Mouse (Mus musculus): ENCODE measurements at regions not wholly inside any gene's neighbourhood (a gene's known extent, or its start where the extent isn't known, plus 50 kb on each side); places are given as distances from the start of the nearest gene placed in this dataset.

DNA sequence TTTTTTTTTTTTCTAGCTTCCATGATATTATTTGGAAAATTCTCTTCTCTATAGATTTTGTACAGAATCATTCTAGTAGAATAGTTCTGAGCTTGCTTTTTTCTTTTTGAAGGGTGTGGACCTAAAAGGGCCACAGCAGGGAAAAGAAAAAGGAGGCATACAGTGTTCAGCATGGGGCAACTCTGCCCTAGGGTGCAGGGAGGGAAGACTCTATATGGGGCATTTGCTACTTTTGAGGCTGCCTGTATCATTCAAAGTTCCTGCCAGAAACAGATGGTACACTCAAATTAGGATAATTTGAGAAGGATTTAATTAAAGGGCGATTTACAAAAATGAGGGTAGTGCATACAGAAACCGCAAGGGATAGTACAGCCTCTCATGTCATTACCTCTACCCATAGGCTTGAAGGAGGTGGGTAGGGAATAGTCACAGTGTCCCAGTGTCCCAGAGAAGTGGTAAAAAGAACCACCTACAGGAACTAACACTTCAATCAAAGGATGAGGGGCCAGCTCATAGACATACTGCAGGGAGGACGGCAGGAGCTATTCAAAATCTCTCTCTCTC is 128.4 kb upstream of the Speer2 start:
- Histone ChIP-seq H3K27ac (replicated peaks; ENCODE audit: low read depth, low read length) (no peak overlapping the region), H3K36me3 (ENCODE audit: control insufficient read depth, insufficient read depth, low read length) (no peaks in the 10 kb centered on the region), H3K4me2 (ENCODE audit: low read depth, severe bottlenecking) (no peak overlapping the region), H3K4me3 (ENCODE audit: low read depth, low read length) (no peak overlapping the region), H3K9me3 (ENCODE audit: control insufficient read depth, low read length) (no peaks in the 10 kb centered on the region), H3K9ac (ENCODE audit: low read length) (no peak overlapping the region), H3K27me3 (ENCODE audit: control insufficient read depth, insufficient read depth, low read length) (no peaks in the 10 kb centered on the region), H3K4me1 (ENCODE audit: control insufficient read depth, insufficient read depth, low read length) (no peaks in the 10 kb centered on the region)
- ATAC-seq (ENCODE audit: insufficient number of reproducible peaks, low FRiP score, low TSS enrichment, low read depth) (no peak), DNase-seq (ENCODE audit: low spot score) (no peak)
- 65% methylated on average over 3 of the region's 3 CpGs for WGBS

DNA sequence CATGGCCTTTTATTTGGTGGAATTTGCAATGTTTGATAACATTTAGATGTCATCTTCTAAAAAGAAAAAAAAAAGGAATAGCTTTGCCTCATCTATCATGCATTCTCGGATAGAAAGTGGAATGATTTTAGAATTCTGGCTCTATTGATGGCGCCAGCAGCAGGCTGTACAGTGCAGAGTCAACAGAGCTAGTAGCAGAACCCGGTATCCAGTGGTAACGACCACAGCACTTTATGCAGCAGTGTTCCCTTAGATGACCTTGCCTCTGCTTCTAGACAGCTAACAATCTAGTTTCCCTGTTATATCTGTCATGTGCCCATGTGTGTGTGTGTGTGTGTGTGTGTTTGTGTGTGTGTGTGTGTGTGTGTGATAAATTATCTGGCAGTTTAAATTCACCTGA is 129.2 kb upstream of the Speer2 start:
- H3K27ac ChIP-seq (replicated peaks; ENCODE audit: low read depth, low read length): no peak overlapping the region
- H3K36me3 ChIP-seq (ENCODE audit: control insufficient read depth, insufficient read depth, low read length): no peaks in the 10 kb centered on the region
- no peaks in the 10 kb centered on the region for H3K27me3 ChIP-seq (ENCODE audit: control insufficient read depth, insufficient read depth, low read length)
- no peak overlapping the region for H3K4me3 ChIP-seq (ENCODE audit: low read depth, low read length)
- DNase-seq (ENCODE audit: low spot score) (no peak), ATAC-seq (ENCODE audit: insufficient number of reproducible peaks, low FRiP score, low TSS enrichment, low read depth) (no peak)
- H3K4me2 ChIP-seq (ENCODE audit: low read depth, severe bottlenecking): no peak overlapping the region
- H3K9me3 ChIP-seq (ENCODE audit: control insufficient read depth, low read length): no peaks in the 10 kb centered on the region
- 77% methylated on average over 4 of the region's 4 CpGs for whole genome bisulfite sequencing
- no peaks in the 10 kb centered on the region for H3K4me1 ChIP-seq (ENCODE audit: control insufficient read depth, insufficient read depth, low read length)
- no peak overlapping the region for H3K9ac ChIP-seq (ENCODE audit: low read length)

- H3K9me3 ChIP-seq (ENCODE audit: control insufficient read depth, low read length): no peaks in the 10 kb centered on the region
- H3K9ac ChIP-seq (ENCODE audit: low read length): no peak overlapping the region
- no peak overlapping the region for H3K4me2 ChIP-seq (ENCODE audit: low read depth, severe bottlenecking)
- no peaks in the 10 kb centered on the region for H3K27me3 ChIP-seq (ENCODE audit: control insufficient read depth, insufficient read depth, low read length)
- DNase-seq (ENCODE audit: low spot score): no peak
- no peaks in the 10 kb centered on the region for H3K4me1 ChIP-seq (ENCODE audit: control insufficient read depth, insufficient read depth, low read length)
- H3K36me3 ChIP-seq (ENCODE audit: control insufficient read depth, insufficient read depth, low read length): no peaks in the 10 kb centered on the region
- ATAC-seq (ENCODE audit: insufficient number of reproducible peaks, low FRiP score, low TSS enrichment, low read depth): no peak
- WGBS: 92% methylated on average over 2 of the region's 2 CpGs
- no peak overlapping the region for H3K4me3 ChIP-seq (ENCODE audit: low read depth, low read length)
- H3K27ac ChIP-seq (replicated peaks; ENCODE audit: low read depth, low read length): no peak overlapping the region
These were observed 143.3 kb upstream of the Speer2 start for GRCm38 (mm10) chr16:70006863-70007262.

- Histone ChIP-seq H3K27me3 (ENCODE audit: control insufficient read depth, insufficient read depth, low read length) (no peaks in the 10 kb centered on the region), H3K27ac (replicated peaks; ENCODE audit: low read depth, low read length) (no peak overlapping the region), H3K4me3 (ENCODE audit: low read depth, low read length) (no peak overlapping the region), H3K9me3 (ENCODE audit: control insufficient read depth, low read length) (no peaks in the 10 kb centered on the region), H3K9ac (ENCODE audit: low read length) (no peak overlapping the region), H3K4me2 (ENCODE audit: low read depth, severe bottlenecking) (no peak overlapping the region), H3K36me3 (ENCODE audit: control insufficient read depth, insufficient read depth, low read length) (no peaks in the 10 kb centered on the region), H3K4me1 (ENCODE audit: control insufficient read depth, insufficient read depth, low read length) (no peaks in the 10 kb centered on the region)
- no peak for DNase-seq (ENCODE audit: low spot score)
- 91% methylated on average over 1 of the region's 1 CpGs for WGBS
- ATAC-seq (ENCODE audit: insufficient number of reproducible peaks, low FRiP score, low TSS enrichment, low read depth): no peak
These were observed 153.4 kb upstream of the Speer2 start for GRCm38 (mm10) chr16:70016980-70017379.

- Histone ChIP-seq H3K9ac (ENCODE audit: low read length) (no peak overlapping the region), H3K4me1 (ENCODE audit: control insufficient read depth, insufficient read depth, low read length) (no peaks in the 10 kb centered on the region), H3K4me3 (ENCODE audit: low read depth, low read length) (no peak overlapping the region), H3K9me3 (ENCODE audit: control insufficient read depth, low read length) (no peaks in the 10 kb centered on the region), H3K36me3 (ENCODE audit: control insufficient read depth, insufficient read depth, low read length) (no peaks in the 10 kb centered on the region), H3K27ac (replicated peaks; ENCODE audit: low read depth, low read length) (no peak overlapping the region), H3K4me2 (ENCODE audit: low read depth, severe bottlenecking) (no peak overlapping the region), H3K27me3 (ENCODE audit: control insufficient read depth, insufficient read depth, low read length) (no peaks in the 10 kb centered on the region)
- no peak for ATAC-seq (ENCODE audit: insufficient number of reproducible peaks, low FRiP score, low TSS enrichment, low read depth)
- no peak for DNase-seq (ENCODE audit: low spot score)
- 96% methylated on average over 2 of the region's 2 CpGs for WGBS
These were observed 156.0 kb upstream of the Speer2 start for GRCm38 (mm10) chr16:70019564-70019963.

DNA sequence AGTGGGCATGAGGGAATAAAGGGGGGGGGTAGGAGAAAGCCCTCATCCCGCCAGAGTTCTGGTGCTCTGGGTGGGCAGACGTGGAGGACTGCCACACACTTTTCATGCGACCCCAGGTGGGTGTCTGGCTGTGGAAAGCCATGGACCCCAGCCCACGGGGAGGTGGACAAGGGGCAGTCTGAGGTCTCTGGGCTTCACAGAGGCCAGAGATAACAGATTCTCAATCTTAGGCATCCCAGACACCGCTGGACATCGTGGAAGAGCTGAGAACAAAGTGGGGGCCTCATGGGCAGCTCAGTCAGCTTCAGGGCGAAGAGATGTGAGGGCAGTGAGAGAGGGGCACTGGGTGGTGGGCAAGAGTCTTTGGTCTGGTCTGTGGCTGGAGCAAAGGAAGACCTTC is 157.9 kb upstream of the Speer2 start:
- H3K9ac ChIP-seq (ENCODE audit: low read length): no peak overlapping the region
- WGBS: 88% methylated on average over 7 of the region's 7 CpGs
- no peaks in the 10 kb centered on the region for H3K9me3 ChIP-seq (ENCODE audit: control insufficient read depth, low read length)
- no peak overlapping the region for H3K27ac ChIP-seq (replicated peaks; ENCODE audit: low read depth, low read length)
- ATAC-seq (ENCODE audit: insufficient number of reproducible peaks, low FRiP score, low TSS enrichment, low read depth): no peak
- DNase-seq (ENCODE audit: low spot score): no peak
- H3K4me3 ChIP-seq (ENCODE audit: low read depth, low read length): no peak overlapping the region
- H3K36me3 ChIP-seq (ENCODE audit: control insufficient read depth, insufficient read depth, low read length): no peaks in the 10 kb centered on the region
- H3K27me3 ChIP-seq (ENCODE audit: control insufficient read depth, insufficient read depth, low read length): no peaks in the 10 kb centered on the region
- no peaks in the 10 kb centered on the region for H3K4me1 ChIP-seq (ENCODE audit: control insufficient read depth, insufficient read depth, low read length)
- no peak overlapping the region for H3K4me2 ChIP-seq (ENCODE audit: low read depth, severe bottlenecking)

DNA sequence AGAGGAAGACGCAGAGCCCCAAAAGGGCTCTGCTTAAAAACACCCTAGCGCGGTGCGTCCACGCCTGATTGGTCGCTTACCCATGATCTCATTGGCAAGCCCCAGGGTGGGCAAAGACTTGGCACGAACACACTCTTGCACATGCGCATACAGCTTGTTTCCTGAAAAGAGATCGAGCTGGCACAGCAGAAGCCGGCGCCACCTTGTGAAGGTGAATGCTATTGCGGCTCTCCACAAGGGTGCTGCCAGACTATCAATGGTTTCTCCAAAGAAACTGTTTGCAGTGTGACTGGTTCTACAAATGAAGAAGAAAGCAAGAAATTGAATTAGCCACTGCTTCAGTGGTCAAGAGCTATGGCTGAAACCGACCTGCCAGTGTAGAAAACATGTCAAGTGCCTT is 165.1 kb upstream of the Speer2 start:
- Histone ChIP-seq H3K4me2 (ENCODE audit: low read depth, severe bottlenecking) (no peak overlapping the region), H3K9ac (ENCODE audit: low read length) (no peak overlapping the region), H3K9me3 (ENCODE audit: control insufficient read depth, low read length) (no peaks in the 10 kb centered on the region), H3K4me1 (ENCODE audit: control insufficient read depth, insufficient read depth, low read length) (no peaks in the 10 kb centered on the region), H3K36me3 (ENCODE audit: control insufficient read depth, insufficient read depth, low read length) (no peaks in the 10 kb centered on the region), H3K27ac (replicated peaks; ENCODE audit: low read depth, low read length) (no peak overlapping the region), H3K27me3 (ENCODE audit: control insufficient read depth, insufficient read depth, low read length) (no peaks in the 10 kb centered on the region), H3K4me3 (ENCODE audit: low read depth, low read length) (no peak overlapping the region)
- DNase-seq (ENCODE audit: low spot score) (peak; percentile 41), ATAC-seq (ENCODE audit: insufficient number of reproducible peaks, low FRiP score, low TSS enrichment, low read depth) (no peak)
- 83% methylated on average over 13 of the region's 13 CpGs for WGBS

GRCm38 (mm10) chr16:70045547-70045946 is 182.0 kb upstream of the Speer2 start:
- no peak overlapping the region for H3K4me2 ChIP-seq (ENCODE audit: low read depth, severe bottlenecking)
- no peak overlapping the region for H3K27ac ChIP-seq (replicated peaks; ENCODE audit: low read depth, low read length)
- no peaks in the 10 kb centered on the region for H3K36me3 ChIP-seq (ENCODE audit: control insufficient read depth, insufficient read depth, low read length)
- no peaks in the 10 kb centered on the region for H3K27me3 ChIP-seq (ENCODE audit: control insufficient read depth, insufficient read depth, low read length)
- H3K9me3 ChIP-seq (ENCODE audit: control insufficient read depth, low read length): no peaks in the 10 kb centered on the region
- H3K4me3 ChIP-seq (ENCODE audit: low read depth, low read length): no peak overlapping the region
- no peaks in the 10 kb centered on the region for H3K4me1 ChIP-seq (ENCODE audit: control insufficient read depth, insufficient read depth, low read length)
- ATAC-seq (ENCODE audit: insufficient number of reproducible peaks, low FRiP score, low TSS enrichment, low read depth) (no peak), DNase-seq (ENCODE audit: low spot score) (no peak)
- H3K9ac ChIP-seq (ENCODE audit: low read length): no peak overlapping the region

- no peak for ATAC-seq (ENCODE audit: insufficient number of reproducible peaks, low FRiP score, low TSS enrichment, low read depth)
- no peak for DNase-seq (ENCODE audit: low spot score)
- no peak overlapping the region for H3K27ac ChIP-seq (replicated peaks; ENCODE audit: low read depth, low read length)
- H3K9ac ChIP-seq (ENCODE audit: low read length): no peak overlapping the region
- no peaks in the 10 kb centered on the region for H3K27me3 ChIP-seq (ENCODE audit: control insufficient read depth, insufficient read depth, low read length)
- H3K36me3 ChIP-seq (ENCODE audit: control insufficient read depth, insufficient read depth, low read length): no peaks in the 10 kb centered on the region
- no peaks in the 10 kb centered on the region for H3K9me3 ChIP-seq (ENCODE audit: control insufficient read depth, low read length)
- no peak overlapping the region for H3K4me3 ChIP-seq (ENCODE audit: low read depth, low read length)
- no peak overlapping the region for H3K4me2 ChIP-seq (ENCODE audit: low read depth, severe bottlenecking)
- no peaks in the 10 kb centered on the region for H3K4me1 ChIP-seq (ENCODE audit: control insufficient read depth, insufficient read depth, low read length)
- WGBS: 82% methylated on average over 4 of the region's 4 CpGs
These were observed 182.5 kb upstream of the Speer2 start for GRCm38 (mm10) chr16:70046009-70046408.
